Mouse (Mus musculus) heart, adult 11 months (tissue): Measurements from ENCODE around the gene Med25.

ENCODE experiments used
- DNase-seq: peaks from one replicate; pipeline ENCODE4 v3.0.0; 2022

Gene Med25

DNA sequence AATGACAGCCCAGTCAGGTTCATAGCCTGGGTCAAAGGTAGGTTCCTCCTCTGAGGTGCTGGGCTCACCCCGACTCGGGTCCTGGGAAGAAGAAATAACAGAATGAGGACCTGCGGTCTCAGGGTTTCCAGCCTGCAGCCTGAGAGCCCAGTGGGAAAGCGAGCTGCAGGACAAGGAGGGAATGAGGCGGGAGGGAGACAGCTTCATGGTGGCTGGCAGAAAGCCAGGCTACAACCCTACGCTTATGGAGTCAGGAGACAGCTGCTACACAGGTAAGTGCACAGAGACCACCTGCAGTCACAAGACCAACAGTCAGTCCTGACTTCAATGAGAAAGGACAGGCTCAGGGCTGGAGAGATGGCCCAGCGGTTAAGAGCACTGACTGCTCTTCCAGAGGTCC lies 45.7 kb downstream of the Med25 start:
- peak; percentile 93 for DNase-seq

DNA sequence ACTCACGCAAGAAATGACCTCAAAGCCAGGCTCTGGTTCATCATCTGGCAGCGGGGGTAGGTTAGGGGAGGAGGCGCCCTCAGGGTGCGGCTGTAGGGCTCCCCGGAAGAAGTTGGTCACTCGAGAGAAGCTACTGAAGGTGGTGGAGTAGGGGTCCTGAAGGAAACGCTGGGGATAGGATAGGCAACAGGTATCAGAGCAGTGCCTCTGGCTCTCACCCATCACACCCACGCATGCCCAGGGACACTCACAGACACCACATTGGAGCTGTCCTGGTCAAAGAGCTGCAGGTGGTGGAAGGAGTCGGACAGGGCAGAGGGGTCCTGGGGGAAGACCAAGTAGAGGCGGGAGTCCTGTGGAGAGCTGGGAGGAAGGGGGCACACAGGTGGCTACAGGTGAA lies 47.5 kb downstream of the Med25 start:
- DNase-seq, result no peak

DNA sequence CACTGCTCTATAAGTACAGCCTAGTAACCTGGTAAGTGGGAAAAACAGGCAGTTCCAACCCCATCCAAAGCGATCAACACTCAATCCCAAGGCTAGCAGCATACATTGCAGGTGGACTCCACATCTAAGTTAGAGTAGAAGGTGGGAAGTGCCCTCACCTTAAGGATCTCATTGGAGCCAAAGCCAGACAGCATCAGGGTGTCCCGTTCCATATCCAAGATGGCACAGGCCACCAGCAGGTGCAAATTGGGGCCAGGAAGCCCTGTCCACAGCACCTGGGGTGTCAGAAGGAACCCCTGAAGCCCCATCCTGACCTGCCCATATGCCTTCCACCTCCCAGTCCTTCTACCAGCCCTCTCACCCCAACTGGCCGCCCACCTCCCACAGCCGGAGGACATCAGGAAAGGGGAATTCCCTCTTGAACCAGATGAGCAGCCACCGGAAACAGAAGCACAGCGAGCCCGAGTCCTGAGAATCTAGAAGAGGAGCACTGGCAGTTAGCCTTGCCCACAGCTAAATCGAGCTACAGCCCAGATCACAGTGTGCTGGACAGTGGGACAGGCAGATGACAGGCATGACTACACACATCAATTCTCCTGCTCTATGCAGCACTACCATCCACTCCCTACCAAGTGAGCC lies 50.6 kb downstream of the Med25 start:
- DNase-seq, result peak; percentile 92

DNA sequence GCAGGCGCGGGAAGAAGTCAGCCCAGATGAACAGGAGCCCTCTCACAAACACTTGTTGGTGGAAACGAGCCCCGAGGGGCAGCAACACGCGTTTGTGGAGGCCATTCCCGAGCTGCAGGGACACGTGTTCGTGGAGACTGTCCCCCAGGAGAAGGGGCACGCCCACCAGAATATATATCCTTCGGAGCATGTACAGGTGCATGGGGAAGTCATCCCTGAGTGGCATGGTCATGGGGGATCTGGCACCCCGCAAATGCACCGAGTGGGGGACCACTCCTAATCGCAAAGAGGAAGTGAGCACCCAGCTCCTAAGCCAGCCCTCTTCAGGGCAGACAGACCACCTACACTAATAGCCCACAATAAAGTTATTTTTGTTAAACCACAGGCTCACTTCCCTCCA lies 52.1 kb downstream of the Med25 start:
- DNase-seq, result peak; percentile 93

DNA sequence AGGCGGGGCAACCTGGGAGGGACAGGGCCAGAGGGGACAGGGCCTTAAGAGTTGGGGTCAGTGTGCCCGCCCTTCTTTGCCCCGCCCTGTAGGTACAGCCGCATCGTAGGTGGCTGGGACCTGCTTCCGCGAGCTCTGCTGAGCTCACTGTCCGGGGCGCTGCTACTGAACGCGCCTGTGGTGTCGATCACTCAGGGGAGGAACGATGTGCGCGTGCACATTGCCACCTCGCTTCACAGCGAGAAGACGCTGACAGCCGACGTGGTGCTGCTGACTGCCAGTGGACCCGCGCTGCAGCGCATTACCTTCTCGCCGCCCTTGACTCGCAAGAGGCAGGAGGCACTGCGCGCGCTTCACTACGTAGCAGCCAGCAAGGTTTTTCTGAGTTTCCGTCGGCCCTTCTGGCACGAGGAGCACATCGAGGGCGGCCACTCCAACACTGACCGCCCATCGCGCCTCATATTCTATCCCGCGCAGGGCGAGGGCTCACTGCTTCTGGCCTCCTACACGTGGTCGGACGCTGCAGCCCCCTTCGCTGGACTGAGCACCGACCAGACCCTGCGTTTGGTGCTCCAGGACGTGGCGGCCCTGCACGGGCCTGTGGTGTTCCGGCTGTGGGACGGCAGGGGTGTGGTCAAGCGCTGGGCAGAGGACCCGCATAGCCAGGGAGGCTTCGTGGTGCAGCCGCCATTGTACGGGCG lies 52.9 kb downstream of the Med25 start:
- DNase-seq, result peak; percentile 96

DNA sequence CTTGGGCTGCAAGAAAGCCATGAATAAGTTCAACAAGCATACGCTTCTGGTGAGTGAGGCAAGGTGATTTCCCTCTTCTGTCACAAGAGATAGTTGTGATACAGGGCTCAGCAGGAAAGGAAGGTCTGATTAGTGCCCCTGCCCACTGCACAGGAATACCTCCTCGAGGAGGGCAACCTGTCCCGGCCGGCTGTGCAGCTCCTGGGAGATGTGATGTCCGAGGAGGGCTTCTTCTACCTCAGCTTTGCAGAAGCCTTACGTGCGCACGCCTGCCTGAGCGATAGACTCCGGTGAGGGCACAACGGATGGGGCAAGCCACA lies 53.4 kb downstream of the Med25 start:
- peak; percentile 92 for DNase-seq

DNA sequence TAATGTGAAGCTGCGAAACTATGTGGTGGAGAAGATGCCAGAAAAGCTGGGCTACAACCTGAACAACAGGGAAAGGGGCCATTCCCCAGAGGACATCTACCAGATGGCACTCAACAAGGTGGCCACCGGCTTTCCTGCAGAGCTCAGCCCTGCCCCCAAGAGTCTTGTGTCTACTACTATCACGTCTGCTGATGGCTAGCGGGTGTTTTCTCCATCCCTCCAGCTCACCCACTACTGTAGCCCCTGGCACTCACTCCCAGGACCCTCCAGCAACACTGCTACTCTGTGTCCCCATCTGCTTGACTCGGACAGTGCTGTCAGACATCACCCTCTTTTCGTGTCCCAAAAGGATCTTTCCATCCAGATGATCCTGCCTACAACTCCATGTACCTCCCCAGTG lies 54.4 kb downstream of the Med25 start:
- DNase-seq, result no peak

DNA sequence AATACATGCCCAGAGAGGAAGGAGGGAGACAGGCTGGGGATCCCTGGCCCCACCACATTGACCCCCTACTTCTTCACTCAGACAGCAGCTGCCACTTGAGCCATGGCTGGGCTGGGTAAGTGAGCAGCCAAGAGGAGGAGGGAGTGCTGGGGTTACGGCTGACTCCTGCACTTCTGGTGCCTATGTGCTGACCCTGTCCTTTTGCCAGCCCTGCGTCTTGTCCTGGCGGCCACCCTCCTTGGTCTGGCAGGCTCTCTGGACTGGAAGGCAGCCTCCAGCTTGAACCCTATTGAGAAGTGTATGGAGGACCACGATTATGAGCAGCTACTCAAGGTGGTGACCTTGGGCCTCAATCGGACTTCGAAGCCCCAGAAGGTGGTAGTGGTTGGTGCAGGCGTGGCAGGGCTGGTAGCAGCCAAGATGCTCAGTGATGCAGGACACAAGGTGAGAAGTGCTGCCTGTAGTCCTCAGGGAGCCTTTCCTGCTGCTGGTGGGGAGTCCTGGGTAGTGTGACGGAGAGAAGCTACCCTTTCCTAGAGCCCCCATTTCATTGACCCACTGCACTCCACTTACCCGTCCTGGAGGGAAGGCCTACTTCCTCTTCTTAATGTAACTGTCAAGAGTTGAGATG lies 56.0 kb downstream of the Med25 start:
- DNase-seq, result peak; percentile 92

DNA sequence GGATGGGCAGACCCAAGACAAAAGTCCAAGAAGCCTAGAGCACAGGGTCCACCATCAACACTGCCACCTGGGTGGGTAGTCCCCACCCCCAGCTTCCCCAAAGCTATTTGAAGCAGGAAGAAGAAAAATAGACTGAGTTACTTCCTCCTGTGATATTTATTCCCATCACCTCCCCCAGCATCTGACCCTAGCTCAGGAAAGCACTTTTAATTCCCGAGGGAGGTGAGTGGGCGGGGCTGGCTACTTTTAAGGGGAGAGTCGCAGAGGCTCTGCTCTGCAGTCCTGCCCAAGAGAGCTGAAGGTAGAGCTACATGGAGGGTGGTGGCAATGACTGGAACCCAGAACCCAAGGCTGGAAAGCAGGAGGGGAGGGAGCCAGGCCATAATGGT lies 56.5 kb downstream of the Med25 start:
- DNase-seq, result peak; percentile 96

DNA sequence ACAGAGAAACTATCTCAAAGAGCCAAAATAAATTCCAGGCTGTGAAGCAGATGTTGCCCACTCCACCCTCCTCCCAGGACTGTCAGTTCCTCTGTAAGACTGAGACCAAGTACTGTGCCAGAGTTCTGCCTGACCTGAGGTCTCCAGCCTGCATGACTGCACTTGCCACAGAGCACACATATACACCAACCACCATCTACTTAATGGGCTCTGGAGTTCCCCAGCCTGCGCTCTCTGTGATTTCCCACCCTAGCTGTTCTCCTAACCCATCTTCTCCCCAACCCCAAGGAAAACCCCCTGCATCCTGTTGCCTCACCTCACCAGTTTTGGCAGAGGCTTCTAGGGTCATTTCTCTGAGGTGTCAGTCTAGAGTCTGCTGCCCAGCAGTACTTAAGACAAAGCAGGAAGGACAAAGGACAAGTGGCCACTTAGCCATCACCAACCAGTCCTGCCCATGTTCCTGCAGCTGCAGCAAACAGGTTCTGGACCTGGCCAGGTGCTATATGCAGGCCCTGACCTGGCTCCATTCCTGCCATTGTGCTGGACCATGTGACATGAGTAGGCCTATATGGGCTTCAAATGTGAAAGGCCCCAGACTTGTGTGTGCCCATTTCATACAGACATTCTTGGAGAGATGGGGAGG lies 57.0 kb downstream of the Med25 start:
- DNase-seq, result no peak

DNA sequence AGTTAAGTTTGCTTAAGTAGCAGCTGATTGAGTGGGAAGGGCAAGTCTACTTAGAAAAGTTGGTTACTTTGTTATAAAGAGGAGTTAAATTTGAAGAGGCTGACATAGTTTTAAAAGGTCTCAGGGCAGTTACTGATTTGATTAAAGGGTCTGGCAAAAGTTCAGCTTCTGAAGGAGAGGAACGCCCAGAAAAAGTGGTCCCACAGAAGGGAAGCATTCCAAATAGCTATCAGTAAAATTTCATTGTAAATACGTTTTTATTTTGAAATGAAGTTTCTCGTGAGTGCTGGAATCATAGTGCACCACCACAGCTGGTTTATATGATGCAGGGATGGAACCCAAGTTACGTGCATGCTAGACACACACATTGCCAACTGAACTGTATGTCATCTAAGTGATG lies 59.7 kb downstream of the Med25 start:
- no peak for DNase-seq

DNA sequence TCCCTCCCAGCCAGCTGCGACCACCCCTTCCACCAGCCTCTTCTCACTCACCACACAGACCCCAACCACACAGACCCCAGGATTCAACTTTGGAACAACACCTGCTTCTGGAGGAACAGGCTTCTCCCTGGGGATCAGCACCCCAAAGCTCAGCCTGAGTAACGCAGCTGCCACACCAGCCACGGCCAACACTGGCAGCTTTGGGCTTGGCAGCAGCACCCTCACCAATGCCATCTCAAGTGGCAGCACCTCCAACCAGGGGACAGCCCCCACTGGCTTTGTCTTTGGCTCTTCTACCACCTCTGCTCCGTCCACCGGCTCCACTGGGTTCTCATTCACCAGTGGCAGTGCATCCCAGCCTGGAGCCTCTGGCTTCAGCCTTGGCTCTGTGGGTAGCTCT lies 63.8 kb downstream of the Med25 start:
- no peak for DNase-seq

DNA sequence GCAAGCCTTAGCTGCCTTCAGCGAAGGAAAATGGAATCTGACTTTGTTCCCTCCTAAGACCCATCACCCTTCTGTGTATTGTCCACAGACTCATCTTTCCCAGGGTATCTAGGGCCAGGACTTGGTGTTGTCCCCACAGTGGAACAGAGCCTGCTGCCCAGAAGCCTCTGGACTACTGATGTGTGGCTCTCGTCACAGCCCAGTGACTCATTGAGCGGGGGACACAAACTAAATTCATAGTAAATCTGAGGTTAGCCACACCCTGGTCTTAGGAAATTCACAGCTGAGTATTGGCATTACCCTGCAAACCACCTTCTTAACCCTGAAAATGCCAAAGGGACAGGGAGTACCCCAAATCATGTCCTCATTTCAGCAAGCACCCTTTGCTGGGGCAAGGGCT lies 65.7 kb downstream of the Med25 start:
- peak; percentile 86 for DNase-seq
